Mouse (Mus musculus) brain, embryonic 18.5 days (tissue): ENCODE measurements around the gene Spdye4c.

Experiments used
- DNase-seq: peaks from one replicate; pipeline ENCODE4 v3.0.0-alpha.2; 2012; ENCODE audit warnings: low read depth, low spot score

The Spdye4c gene

DNA sequence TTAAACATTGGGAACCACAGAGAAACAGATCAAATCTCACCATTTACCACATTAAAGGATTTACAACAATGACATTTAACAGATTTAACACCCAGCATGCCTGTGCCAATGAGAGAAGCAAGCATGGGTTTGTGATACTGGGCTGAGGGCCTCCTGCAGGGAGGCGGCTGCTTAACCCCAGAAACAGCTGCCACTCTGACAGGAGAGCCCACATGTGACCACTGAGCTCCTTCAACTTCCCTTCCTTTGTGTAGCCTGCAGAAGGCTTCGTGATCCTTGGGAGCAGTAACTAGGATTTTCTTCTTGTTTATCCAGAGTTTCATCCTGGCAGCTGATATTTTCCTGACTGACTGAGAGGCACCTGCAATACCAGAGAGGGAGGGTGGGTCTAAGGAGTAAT, 10.5 kb downstream of the Spdye4c start:
- no peak for DNase-seq

DNA sequence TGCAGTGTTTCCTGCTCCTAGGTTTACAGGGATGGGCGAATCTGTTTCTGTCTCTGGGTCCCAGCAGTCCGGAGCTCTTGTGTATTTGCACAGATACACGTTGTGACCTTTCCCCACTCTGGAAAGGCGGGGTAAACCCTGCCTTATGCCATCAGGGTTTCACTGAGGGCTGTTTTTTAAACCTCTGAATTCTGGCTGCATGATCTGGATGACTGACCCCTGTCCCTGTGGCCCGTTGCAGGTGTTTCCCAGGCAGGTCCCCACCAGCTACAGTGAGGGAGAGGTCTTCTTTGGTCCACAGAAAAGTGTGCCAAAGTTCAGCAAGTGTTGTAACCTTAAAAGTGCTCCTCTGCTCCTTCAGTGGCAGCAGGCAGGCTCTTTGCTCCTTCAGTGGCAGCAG, 18.3 kb downstream of the Spdye4c start:
- DNase-seq, result no peak

DNA sequence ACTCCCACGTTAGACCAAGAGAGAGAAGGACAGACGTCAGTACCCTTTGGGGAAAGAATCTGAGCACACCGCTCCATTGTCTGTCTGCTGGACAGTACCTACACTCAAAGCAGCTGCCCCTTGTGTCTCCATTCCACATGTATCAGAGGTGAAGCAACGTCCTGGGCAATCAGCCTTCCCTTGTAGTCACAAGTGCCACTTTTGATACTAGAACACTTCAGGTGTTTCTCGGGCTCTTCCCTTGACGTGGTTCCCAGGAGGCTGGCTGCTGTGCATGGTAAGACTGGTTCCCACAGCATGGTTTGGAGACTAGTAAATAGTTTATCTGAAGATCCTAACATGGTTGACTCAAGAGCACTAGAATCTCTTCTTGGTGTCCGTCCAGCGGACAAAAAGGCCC, 20.2 kb downstream of the Spdye4c start:
- no peak for DNase-seq

DNA sequence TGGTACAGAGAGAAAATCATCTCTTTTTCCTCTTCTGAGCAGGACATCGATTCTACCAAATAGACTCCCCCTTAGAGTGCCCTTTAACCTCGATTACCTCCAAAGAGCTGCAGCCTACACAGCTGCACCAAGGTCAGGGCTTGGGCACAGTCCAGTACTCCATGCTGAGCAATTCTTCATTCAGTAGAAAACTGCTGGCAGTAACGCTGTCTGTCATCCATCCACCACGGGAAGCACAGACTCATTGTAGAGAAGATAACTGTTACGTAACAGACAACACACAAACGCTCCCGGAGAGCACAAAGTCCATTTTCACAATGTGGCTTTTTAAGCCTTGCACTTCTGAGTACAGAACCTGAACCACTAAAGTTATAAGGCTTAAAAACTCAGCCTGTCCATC, 21.3 kb downstream of the Spdye4c start:
- no peak for DNase-seq

DNA sequence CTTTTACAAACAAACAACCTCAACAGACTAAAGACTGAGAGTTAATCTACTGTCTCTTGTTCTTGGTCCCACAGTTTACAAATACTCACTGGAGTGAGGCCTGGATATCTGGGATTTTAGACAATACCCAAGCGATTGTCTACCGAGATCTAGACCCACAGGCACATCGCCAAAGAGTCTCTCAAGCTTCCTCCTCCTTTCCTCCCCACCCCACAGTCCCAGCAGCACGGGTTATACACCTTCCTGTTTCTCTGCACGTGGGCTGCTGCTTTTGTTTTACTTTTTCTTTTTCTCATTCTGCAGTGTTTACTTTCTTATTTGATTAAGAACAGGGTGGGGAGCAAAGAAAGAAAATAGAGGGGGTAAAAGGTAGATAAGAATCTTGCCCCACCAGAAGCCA, 22.4 kb downstream of the Spdye4c start:
- no peak for DNase-seq

DNA sequence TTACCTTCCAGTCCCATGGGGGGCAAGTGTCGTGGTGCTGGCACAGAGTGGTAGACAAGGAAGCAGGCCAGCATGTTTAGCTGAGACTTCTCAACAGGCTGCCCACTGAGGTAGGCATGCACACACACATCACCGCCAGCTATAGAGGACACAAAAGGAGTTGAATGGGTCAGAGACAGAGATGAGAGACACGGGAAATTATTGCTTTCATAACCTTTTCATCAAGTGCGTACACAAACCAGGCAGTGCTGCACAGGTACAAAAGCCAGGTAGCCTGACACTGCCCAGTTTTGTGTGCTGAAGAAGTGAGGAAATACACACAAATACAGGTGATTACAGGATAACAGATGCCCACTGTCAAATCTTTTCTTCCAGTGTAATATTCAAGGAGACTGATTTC, 24.4 kb downstream of the Spdye4c start:
- DNase-seq, result no peak

DNA sequence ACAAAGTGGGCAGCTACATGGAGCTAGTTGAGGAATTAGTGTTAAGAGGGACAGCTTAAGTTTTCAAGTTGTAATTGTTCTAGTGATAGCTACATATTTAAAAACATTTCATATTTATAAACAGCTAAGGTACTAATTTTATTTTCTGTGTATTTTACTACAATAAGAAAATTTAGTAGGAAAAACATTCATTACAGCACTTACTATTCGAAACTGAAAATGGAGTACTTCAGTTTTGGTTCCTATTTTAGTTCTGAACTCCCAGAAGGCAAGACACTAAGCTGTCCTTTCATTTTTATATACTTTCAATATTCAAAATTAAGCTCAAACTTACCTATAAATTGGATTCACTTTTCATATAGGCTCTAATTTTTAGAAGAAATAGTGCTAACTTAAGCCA, 29.6 kb downstream of the Spdye4c start:
- no peak for DNase-seq
